Mouse (Mus musculus) olfactory bulb, adult 2 months (tissue): ENCODE data around the gene Anapc15.

Experiments
- CTCF ChIP-seq: fragments of 200-500 bp; IDR thresholded peaks from 2 replicates; pipeline ENCODE4 v1.5.1; 2012; ENCODE audit warnings: low read depth, mild to moderate bottlenecking, low read length, moderate library complexity; ENCODE audit not compliant: insufficient read depth
- POLR2A ChIP-seq: fragments of 200-500 bp; IDR thresholded peaks from 2 replicates; pipeline ENCODE4 v1.6.1; 2012; ENCODE audit warnings: mild to moderate bottlenecking, low read depth, low read length, moderate library complexity; ENCODE audit not compliant: insufficient read depth

DNA sequence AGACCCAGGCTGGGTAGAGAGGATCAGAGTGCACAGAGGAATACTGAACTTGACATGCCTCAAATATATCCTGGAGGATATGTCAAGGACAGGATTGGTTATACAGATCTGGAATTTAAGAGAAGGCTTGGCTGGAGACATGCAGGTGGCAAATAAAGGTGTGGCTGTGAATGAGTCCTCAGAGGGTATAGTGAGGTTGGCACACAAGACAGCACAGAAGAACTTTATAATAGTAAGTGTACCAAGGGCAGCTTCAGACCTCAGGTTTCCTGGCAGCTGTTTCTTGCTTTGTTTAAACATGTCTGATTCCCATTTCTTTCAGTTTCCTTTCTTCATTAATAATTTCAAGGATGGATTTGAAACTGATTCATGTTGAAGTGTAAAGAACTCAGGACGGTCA is 69.0 kb downstream of the Anapc15 start:
- no peak for TF ChIP-seq CTCF
- TF ChIP-seq POLR2A, result no peak
